Mouse (Mus musculus) urinary bladder, postnatal 14 days (tissue): Measurements from ENCODE around the gene Ddost.

Experiments
- DNase-seq: peaks from one replicate; pipeline ENCODE4 v3.0.0; 2021; ENCODE audit warnings: low spot score

Ddost gene

DNA sequence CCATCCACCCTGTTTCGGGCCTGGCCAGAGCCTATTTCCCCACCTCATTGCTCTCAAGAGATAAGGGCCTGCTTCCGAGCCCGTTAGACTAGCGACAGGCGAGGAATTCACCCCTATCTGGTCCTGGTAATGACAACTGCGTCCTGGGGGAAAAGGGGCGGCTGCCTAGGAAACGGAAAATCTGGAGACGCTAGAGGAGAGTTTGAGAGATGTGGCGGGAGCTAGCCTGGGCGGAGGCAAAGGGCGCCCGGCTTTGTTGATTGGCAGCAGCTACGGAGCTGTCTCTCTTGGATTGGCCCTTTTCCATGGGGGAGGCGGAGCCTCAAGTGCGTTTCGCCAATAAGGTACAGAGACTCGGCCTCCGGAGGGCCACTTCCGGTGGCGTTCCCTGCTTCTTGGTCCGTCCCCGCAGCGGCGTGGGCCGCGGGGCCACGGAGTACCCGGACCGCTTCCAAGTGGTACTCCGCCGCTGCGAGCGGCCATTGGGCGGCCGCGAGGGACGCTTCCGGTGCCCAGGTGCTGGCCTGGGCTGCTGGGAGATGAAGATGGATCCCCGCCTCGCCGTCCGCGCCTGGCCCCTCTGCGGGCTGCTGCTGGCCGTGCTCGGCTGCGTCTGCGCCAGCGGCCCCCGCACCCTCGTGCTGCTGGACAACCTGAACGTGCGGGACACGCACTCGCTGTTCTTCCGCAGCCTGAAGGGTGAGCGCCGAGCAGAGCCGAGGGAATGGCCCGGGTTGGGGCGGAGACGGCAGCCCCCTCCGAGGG, at the start of gene Ddost:
Gene Ddost, plus strand, starts transcription at position 391 of the 765 bp plus-strand sequence.
- peak; percentile 99 for DNase-seq

- no peak for DNase-seq
These were observed 47.3 kb upstream of the Ddost start for GRCm38 (mm10) chr4:138257116-138257687.

DNA sequence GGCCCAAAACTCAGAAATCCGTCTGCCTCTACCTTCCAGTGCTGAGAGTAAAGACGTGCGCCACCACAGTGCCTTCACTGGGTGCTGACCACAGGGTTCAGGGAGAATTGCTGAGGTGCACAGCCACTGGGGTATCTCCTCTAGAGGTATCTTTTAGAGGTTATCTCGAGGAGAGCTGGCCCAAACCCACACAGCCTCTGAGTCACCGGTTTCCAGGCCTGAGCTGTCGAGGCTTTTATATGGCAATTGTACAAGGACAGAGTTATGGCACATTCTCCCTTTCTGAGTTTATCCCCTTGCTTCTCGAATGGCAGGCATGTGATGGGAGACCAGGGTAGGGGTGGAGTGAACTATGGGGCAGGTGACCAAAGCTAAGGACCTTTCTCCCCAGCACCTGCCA, 45.9 kb upstream of the Ddost start:
- no peak for DNase-seq

- DNase-seq: no peak
These were observed 45.0 kb upstream of the Ddost start for GRCm38 (mm10) chr4:138259482-138259881.

- DNase-seq: peak; percentile 89
These were observed 42.5 kb upstream of the Ddost start for GRCm38 (mm10) chr4:138261843-138262681.

- DNase-seq: no peak
These were observed 36.7 kb upstream of the Ddost start for GRCm38 (mm10) chr4:138267869-138268268.

DNA sequence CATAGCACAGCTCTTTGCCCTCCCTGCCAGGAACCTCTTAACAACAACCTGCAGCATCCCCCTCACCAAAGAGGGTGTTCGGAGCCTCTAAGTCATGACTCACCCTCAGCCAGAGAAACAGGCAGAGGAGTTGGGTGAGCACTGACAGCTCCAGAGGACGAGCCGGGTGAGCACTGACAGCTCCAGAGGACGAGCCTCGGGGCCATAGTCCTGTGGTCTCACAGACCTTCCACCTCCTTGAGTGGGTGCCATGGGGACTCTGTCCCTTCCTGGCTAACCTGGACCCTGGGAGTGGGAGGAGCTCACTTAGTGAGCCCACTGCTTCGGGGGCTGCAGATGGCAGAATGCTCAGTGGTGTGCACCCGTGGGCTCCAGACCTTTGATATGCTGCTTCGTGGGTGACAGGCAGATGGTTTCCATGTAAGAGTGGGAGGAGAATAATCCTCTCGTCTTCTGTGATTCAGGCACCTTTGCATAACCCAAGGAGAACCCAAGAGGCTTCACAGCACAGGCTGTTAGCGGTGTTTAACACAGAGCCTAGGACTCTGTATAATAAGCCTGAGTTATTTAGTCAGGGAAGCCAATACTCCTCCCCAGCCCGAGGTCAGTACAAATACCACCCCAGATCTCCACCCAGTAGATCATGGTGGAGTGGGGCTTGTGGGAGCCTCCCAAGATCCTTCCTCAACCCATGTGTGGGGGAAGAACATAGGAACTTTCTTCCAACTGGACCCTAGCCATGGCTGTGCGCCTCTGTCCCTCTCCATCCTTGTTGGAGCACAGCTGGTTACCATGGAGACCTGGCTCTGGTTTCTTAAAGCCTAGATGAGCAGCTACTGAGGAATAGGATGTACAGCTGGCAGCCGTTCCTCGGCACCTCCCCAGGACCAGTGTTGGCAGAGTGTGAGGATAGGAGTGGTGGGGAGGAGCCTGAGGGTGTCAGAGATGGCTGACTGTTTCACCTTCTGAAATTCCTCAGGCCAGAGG, 32.2 kb upstream of the Ddost start:
- DNase-seq: peak; percentile 60

GRCm38 (mm10) chr4:138278346-138278745, 26.2 kb upstream of the Ddost start:
- no peak for DNase-seq

GRCm38 (mm10) chr4:138282834-138283233, 21.7 kb upstream of the Ddost start:
- DNase-seq: peak; percentile 63

GRCm38 (mm10) chr4:138286411-138286810, 18.1 kb upstream of the Ddost start:
- no peak for DNase-seq

GRCm38 (mm10) chr4:138288691-138289090, 15.8 kb upstream of the Ddost start:
- no peak for DNase-seq

GRCm38 (mm10) chr4:138292028-138292427, 12.5 kb upstream of the Ddost start:
- no peak for DNase-seq

DNA sequence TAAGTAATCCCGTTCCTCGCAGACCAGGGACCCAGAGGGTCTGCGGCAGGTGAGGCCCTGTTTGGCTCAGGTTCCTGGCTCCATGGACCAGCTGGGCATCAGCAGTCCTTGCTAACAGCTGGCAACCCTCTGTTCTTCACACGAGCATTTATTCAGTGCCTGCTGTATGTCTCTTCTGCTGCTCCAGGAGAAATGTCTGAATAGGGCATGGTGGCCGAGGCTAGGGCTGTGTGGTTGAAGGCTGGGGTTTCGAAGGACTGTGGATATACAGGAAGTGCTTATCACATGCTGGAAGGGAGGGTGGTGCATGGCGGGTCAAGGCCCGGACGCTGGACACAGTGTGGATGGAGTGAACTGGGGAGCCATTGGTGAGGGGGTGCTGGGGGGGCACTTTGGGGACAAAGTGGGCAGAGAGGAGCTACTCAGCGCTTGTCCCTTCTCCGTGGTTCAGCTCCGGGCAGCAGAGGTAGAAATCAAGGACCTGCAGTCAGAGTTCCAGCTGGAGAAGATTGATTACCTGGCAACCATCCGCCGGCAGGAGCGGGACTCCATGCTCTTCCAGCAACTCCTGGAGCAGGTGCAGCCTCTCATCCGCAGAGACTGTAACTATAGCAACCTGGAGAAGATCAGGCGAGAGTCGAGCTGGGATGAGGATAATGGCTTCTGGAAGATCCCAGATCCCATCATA, 11.1 kb upstream of the Ddost start:
- DNase-seq: no peak

GRCm38 (mm10) chr4:138293949-138294550, 10.5 kb upstream of the Ddost start:
- DNase-seq: no peak

- no peak for DNase-seq
These were observed 3.2 kb upstream of the Ddost start for GRCm38 (mm10) chr4:138301271-138301780.

DNA sequence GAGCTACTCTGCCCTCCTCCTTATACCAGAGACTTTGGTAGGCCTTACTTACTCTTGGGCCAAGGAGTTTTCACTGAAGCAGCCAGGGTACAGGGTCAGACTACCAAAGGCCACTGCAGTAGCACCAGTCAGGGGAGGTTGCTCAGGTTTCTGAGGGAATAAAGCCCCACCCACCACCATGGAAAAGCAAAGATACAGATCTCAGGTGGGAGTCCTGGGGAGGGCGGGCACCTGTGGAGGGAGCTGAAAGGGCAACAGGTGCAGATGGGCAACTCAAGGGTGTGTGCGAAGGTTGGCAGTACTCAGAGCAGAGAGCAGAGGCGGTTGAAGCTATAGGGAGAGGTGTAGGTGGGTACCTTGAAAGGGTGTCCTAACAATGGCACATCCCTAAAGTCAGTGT, 1.5 kb upstream of the Ddost start:
- DNase-seq: no peak

GRCm38 (mm10) chr4:138303742-138304141, 788 bp upstream of the Ddost start:
- DNase-seq: no peak

GRCm38 (mm10) chr4:138307025-138307424, 2.5 kb downstream of the Ddost start:
- DNase-seq: no peak

DNA sequence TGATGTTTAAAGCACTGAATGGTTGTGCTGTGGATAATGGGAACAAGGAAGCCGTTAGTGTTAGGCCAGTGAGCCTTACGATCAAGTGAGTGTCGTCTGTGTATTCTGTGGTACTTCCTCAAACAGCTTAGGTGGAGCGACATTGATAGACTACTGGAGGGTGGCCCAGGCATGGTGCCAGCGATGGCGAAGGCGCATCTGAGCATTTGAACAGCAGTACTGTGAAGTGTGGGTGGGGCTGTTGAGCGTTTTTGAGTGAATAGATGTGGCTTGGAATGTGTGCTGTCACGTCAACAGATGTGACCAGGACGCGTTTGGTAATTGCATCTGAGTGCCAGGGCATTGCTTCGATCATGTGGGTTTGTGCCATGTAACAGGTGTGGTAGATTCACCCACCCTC, 3.2 kb downstream of the Ddost start:
- DNase-seq: no peak

GRCm38 (mm10) chr4:138310311-138310910, 5.9 kb downstream of the Ddost start:
- DNase-seq: no peak
